Mouse (Mus musculus): ENCODE data around the gene Cacna2d4. TPM values are rescaled to one million over a fixed set of nuclear protein-coding genes. Genes with fewer than 3 reads are reported as not detected.
"Not testable (repeated sequence)": the region's sequence is repeated elsewhere in the genome, so short reads cannot be mapped to it uniquely, and the experiment has no call there.

The Cacna2d4 gene
- polyA plus RNA-seq, 1 experiment from 2014 or later: 0.09 TPM

- Histone ChIP-seq H3K4me3 (no peak overlapping the region), H3K4me1 (replicated peaks) (peaks cover 15% of the 10 kb centered on the region), H3K27ac (no peak overlapping the region), H3K9me3 (no peaks in the 10 kb centered on the region), H3K36me3 (peaks cover 39% of the 10 kb centered on the region), H3K27me3 (ENCODE audit: insufficient read depth, poor library complexity, severe bottlenecking) (no peaks in the 10 kb centered on the region)
- no peak for DNase-seq (ENCODE audit: low spot score)
- 89% methylated on average over 7 of the region's 7 CpGs for WGBS
Observed at GRCm38 (mm10) chr6:119204286-119204685, 32.0 kb upstream of the Cacna2d4 start.

- H3K27me3 ChIP-seq (ENCODE audit: insufficient read depth, poor library complexity, severe bottlenecking): no peaks in the 10 kb centered on the region
- no peak for DNase-seq (ENCODE audit: low spot score)
- no peak overlapping the region for H3K27ac ChIP-seq
- 57% methylated on average over 3 of the region's 3 CpGs for WGBS
- H3K9me3 ChIP-seq: no peaks in the 10 kb centered on the region
- H3K36me3 ChIP-seq: peaks cover 39% of the 10 kb centered on the region
- peaks cover 9% of the 10 kb centered on the region for H3K4me1 ChIP-seq (replicated peaks)
- H3K4me3 ChIP-seq: no peak overlapping the region
Observed at GRCm38 (mm10) chr6:119204915-119205314, 31.4 kb upstream of the Cacna2d4 start.

- DNase-seq (ENCODE audit: low spot score); H3K27me3 ChIP-seq (ENCODE audit: insufficient read depth, poor library complexity, severe bottlenecking); H3K9me3 ChIP-seq; H3K4me3 ChIP-seq; H3K4me1 ChIP-seq (replicated peaks); H3K27ac ChIP-seq: not testable (repeated sequence)
- peaks cover 34% of the 10 kb centered on the region for H3K36me3 ChIP-seq
- 87% methylated on average over 7 of the region's 7 CpGs for WGBS
Observed at GRCm38 (mm10) chr6:119206006-119206405, 30.3 kb upstream of the Cacna2d4 start.

GRCm38 (mm10) chr6:119213375-119213774, 23.0 kb upstream of the Cacna2d4 start:
- Histone ChIP-seq H3K4me1 (replicated peaks) (no peaks in the 10 kb centered on the region), H3K4me3 (no peak overlapping the region), H3K27ac (no peak overlapping the region), H3K9me3 (no peaks in the 10 kb centered on the region), H3K36me3 (peaks cover 53% of the 10 kb centered on the region), H3K27me3 (ENCODE audit: insufficient read depth, poor library complexity, severe bottlenecking) (no peaks in the 10 kb centered on the region)
- 93% methylated on average over 5 of the region's 5 CpGs for WGBS
- no peak for DNase-seq (ENCODE audit: low spot score)

GRCm38 (mm10) chr6:119214190-119214589, 22.1 kb upstream of the Cacna2d4 start:
- peaks cover 56% of the 10 kb centered on the region for H3K36me3 ChIP-seq
- 92% methylated on average over 6 of the region's 6 CpGs for WGBS
- H3K27me3 ChIP-seq (ENCODE audit: insufficient read depth, poor library complexity, severe bottlenecking): no peaks in the 10 kb centered on the region

GRCm38 (mm10) chr6:119215040-119215613, 21.2 kb upstream of the Cacna2d4 start:
- Histone ChIP-seq H3K27ac (no peak overlapping the region), H3K4me3 (no peak overlapping the region), H3K36me3 (peaks cover 61% of the 10 kb centered on the region), H3K4me1 (replicated peaks) (no peaks in the 10 kb centered on the region), H3K27me3 (ENCODE audit: insufficient read depth, poor library complexity, severe bottlenecking) (no peaks in the 10 kb centered on the region), H3K9me3 (no peaks in the 10 kb centered on the region)
- DNase-seq (ENCODE audit: low spot score): no peak
- 92% methylated on average over 10 of the region's 10 CpGs for WGBS

More at GRCm38 (mm10) chr6:119214190-119214589, 22.1 kb upstream of the Cacna2d4 start:
- DNase-seq (ENCODE audit: low spot score): no peak
- no peaks in the 10 kb centered on the region for H3K4me1 ChIP-seq (replicated peaks)
- H3K27ac ChIP-seq: no peak overlapping the region
- H3K4me3 ChIP-seq: no peak overlapping the region
- H3K9me3 ChIP-seq: no peaks in the 10 kb centered on the region

GRCm38 (mm10) chr6:119217661-119218060, 18.7 kb upstream of the Cacna2d4 start:
- H3K27me3 ChIP-seq (ENCODE audit: insufficient read depth, poor library complexity, severe bottlenecking): no peaks in the 10 kb centered on the region
- no peak overlapping the region for H3K4me3 ChIP-seq
- no peak overlapping the region for H3K27ac ChIP-seq
- H3K9me3 ChIP-seq: no peaks in the 10 kb centered on the region
- DNase-seq (ENCODE audit: low spot score): no peak
- peaks cover 73% of the 10 kb centered on the region for H3K36me3 ChIP-seq
- H3K4me1 ChIP-seq (replicated peaks): no peaks in the 10 kb centered on the region
- 74% methylated on average over 4 of the region's 4 CpGs for WGBS

- WGBS: 90% methylated on average over 5 of the region's 5 CpGs
- H3K4me1 ChIP-seq (replicated peaks): no peaks in the 10 kb centered on the region
- DNase-seq (ENCODE audit: low spot score): no peak
- H3K4me3 ChIP-seq: no peak overlapping the region
- no peaks in the 10 kb centered on the region for H3K9me3 ChIP-seq
- H3K36me3 ChIP-seq: peaks cover 64% of the 10 kb centered on the region
- H3K27ac ChIP-seq: no peak overlapping the region
- no peaks in the 10 kb centered on the region for H3K27me3 ChIP-seq (ENCODE audit: insufficient read depth, poor library complexity, severe bottlenecking)
Observed at GRCm38 (mm10) chr6:119218591-119218990, 17.7 kb upstream of the Cacna2d4 start.

- Histone ChIP-seq H3K27me3 (ENCODE audit: insufficient read depth, poor library complexity, severe bottlenecking) (no peaks in the 10 kb centered on the region), H3K4me1 (replicated peaks) (no peaks in the 10 kb centered on the region; the same call in 1 of the 2 replicates), H3K36me3 (peaks cover 58% of the 10 kb centered on the region), H3K9me3 (no peaks in the 10 kb centered on the region), H3K27ac (no peak overlapping the region), H3K4me3 (no peak overlapping the region)
- DNase-seq (ENCODE audit: low spot score): no peak
- 74% methylated on average over 15 of the region's 15 CpGs for WGBS
Observed at GRCm38 (mm10) chr6:119219237-119219870, 17.0 kb upstream of the Cacna2d4 start.

- Histone ChIP-seq H3K36me3 (peaks cover 48% of the 10 kb centered on the region), H3K4me3 (no peak overlapping the region), H3K9me3 (no peaks in the 10 kb centered on the region), H3K27ac (no peak overlapping the region), H3K27me3 (ENCODE audit: insufficient read depth, poor library complexity, severe bottlenecking) (no peaks in the 10 kb centered on the region), H3K4me1 (replicated peaks) (no peaks in the 10 kb centered on the region; the same call in 1 of the 2 replicates)
- peak; percentile 41 for DNase-seq (ENCODE audit: low spot score)
- WGBS: 54% methylated on average over 10 of the region's 10 CpGs
Observed at GRCm38 (mm10) chr6:119220297-119220696, 16.0 kb upstream of the Cacna2d4 start.

- Histone ChIP-seq H3K27me3 (ENCODE audit: insufficient read depth, poor library complexity, severe bottlenecking) (no peaks in the 10 kb centered on the region), H3K9me3 (no peaks in the 10 kb centered on the region), H3K4me1 (replicated peaks) (no peaks in the 10 kb centered on the region; the same call in 1 of the 2 replicates), H3K36me3 (peaks cover 18% of the 10 kb centered on the region), H3K27ac (peak overlapping the region; percentile 16; the same call in 1 of the 2 replicates), H3K4me3 (no peak overlapping the region)
- 79% methylated on average over 13 of the region's 13 CpGs for WGBS
- no peak for DNase-seq (ENCODE audit: low spot score)
Observed at GRCm38 (mm10) chr6:119224451-119225195, 11.7 kb upstream of the Cacna2d4 start.

GRCm38 (mm10) chr6:119225226-119225625, 11.1 kb upstream of the Cacna2d4 start:
- Histone ChIP-seq H3K9me3 (no peaks in the 10 kb centered on the region), H3K36me3 (peaks cover 17% of the 10 kb centered on the region), H3K27me3 (ENCODE audit: insufficient read depth, poor library complexity, severe bottlenecking) (no peaks in the 10 kb centered on the region), H3K4me3 (no peak overlapping the region), H3K27ac (no peak overlapping the region), H3K4me1 (replicated peaks) (no peaks in the 10 kb centered on the region; the same call in 1 of the 2 replicates)
- 90% methylated on average over 12 of the region's 12 CpGs for WGBS
- DNase-seq (ENCODE audit: low spot score): no peak

- DNase-seq (ENCODE audit: low spot score): no peak
- no peaks in the 10 kb centered on the region; the same call in 1 of the 2 replicates for H3K4me1 ChIP-seq (replicated peaks)
- H3K9me3 ChIP-seq: no peaks in the 10 kb centered on the region
- 90% methylated on average over 6 of the region's 6 CpGs for WGBS
- H3K27ac ChIP-seq: no peak overlapping the region
- H3K27me3 ChIP-seq (ENCODE audit: insufficient read depth, poor library complexity, severe bottlenecking): no peaks in the 10 kb centered on the region
- no peak overlapping the region for H3K4me3 ChIP-seq
- H3K36me3 ChIP-seq: peaks cover 16% of the 10 kb centered on the region
Observed at GRCm38 (mm10) chr6:119225731-119226130, 10.6 kb upstream of the Cacna2d4 start.
